Mouse (Mus musculus): ENCODE results near the gene Atp6v0d1. TPM values are rescaled to one million over a fixed set of nuclear protein-coding genes. Genes with fewer than 3 reads are reported as not detected.

Atp6v0d1 gene
- 81.3 and 99.4 TPM in 2 replicates for polyA plus RNA-seq (2012; rRNA removed)

DNA sequence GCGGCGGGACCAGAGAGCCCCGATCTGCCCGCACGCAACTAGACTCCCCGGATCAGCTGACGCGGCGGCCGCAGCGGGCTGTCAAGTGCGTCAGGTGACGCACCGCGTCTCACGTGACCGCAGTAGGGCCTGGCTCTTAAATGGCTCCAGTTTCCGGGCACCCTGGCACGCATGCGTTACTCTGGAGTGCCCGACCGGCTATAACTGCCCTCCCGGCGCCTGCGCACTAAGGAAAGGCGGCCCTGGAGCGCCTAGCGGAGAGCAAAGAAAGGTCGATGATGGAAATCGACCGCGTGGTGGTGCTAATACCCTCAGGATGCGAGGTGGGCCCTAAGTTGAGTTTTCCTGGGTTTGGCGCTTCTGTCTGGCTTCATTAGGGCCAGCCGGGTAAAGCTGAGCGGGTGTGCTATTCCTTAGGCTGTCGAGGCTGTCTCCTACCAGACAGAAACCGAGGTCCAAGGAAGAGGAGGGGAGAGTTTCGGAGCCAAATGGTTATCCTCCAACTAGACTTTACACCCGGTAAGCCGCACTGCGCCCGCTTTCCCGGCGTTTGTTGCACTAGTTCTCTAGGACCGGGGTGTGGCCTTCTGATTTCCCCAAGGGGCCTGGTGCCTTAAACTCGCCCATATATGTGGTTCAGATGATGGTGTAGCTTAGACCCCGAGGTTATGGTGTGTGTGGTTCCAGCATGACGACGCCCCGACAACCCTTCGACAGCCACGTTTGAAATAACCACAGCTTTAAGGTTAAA lies at the start of gene Atp6v0d1:
Gene Atp6v0d1 (minus strand): TSS at position 96 of the 751 bp plus-strand sequence.

DNA sequence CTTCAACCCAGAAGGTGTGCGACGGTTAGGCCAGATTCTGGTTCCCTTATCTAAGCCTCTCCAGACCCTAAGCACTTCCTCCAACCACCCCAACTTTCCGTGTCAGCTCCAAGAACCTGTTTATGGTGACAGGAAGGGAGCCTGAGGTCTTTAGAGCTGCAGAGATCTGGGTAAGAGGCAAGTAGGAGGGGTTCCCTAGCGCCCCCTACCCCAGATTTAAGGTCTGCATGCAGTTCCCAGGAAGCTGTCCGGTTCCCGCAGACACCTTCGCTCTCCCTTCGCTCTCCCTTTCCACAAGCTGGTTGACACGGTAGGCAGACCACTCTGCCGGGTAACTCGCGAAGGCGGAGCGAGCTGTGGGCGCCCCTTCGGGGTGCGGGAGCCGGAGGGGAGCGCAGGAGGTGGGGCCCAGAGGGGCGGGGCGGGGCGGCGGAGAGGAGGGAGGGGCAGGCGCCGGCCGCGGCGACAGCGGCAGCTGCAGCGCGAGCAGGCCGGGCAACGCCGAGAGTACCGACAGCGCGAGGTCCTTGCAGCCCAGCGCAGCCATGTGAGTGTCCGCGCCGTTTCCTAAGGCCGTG lies 39.0 kb upstream of the Atp6v0d1 start, which contains the start of gene Ripor1:
Gene Ripor1 (plus strand): TSS at position 452 of the 578 bp plus-strand sequence.

DNA sequence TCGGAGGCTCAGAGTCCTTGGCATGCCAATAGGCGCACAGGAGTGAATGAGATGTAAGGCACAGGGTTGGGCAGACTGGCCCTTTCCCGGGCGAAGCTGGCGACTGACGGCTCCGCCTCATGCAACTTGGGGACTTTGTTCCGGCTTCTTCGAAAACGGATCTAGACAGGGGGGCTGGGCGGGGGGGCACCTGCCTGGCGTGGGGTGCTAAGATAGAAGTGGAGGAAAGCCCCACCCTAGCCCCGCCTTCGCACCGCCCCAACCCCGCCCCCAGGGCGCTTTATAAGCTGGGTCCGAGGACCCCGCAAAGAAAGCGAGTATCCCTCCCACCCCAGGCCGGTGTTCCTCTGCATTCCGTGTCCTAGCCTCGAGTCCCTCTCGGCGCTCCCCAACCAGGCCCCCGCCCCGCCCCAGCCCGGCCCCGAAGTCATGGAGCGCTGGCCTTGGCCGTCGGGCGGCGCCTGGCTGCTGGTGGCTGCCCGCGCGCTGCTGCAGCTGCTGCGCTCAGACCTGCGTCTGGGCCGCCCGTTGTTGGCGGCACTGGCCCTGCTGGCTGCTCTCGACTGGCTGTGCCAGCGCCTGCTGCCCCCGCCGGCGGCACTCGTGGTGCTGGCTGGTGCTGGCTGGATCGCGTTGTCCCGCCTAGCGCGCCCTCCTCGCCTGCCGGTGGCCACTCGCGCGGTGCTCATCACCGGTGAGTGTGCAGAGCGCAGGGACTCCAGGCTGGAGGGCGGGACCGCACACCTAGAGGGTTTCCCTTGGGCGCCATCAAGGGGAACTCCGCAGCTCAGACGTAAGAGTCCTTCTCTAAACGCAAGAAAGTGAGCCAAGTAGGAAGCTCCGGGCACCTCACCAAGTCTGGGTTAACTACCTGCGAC lies 47.2 kb downstream of the Atp6v0d1 start, which contains the start of gene Hsd11b2:
Gene Hsd11b2 (plus strand): TSS at position 320 of the 878 bp plus-strand sequence.

DNA sequence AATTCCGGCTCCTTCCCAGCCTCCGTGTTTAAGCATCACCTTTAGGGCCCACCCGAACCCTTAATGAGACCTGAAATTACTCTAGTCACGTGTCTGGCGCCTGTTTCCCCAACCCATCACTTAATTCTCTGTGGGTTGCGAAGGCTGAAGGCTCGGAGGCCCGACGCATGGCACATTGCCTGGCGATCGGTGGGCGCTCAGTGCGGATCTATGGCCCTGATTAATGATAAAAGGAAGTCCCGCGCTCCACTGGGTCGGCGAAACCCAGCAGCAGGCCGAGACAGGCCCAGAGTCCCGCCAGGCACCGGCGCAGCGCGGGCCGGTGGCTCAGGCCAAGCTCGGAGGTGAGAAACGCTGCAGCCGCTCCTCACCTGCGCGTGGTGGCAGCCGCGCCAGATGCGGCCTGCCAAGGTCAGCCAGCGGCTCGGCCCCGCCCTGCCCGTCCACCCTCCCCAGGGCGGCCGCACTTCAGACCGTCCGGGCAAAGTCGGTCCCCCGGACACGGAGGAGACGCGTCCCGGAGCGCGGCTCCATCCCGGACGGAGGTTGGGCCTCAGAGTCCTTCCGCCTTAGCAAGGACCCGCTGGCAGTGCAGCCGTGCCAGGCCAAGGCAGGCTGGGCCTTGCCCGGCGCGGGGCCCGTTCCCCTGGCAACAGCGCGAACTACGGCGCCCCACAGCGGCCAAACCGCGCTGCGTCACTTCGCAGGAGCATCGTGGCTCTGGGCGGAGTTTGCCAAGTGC lies 69.2 kb downstream of the Atp6v0d1 start, which contains the start of gene Zdhhc1:
Gene Zdhhc1 (minus strand): TSS at position 464 of the 742 bp plus-strand sequence.

Other genes starting within 250 kb of the Atp6v0d1 start
- 1.9 and 3.0 TPM in 2 replicates for gene Lrrc29, start 239.8 kb downstream of the Atp6v0d1 start, polyA plus RNA-seq (2012; rRNA removed)
- 51.1 and 89.1 TPM in 2 replicates for gene Tmem208, start 239.7 kb downstream of the Atp6v0d1 start, polyA plus RNA-seq (2012; rRNA removed)
- gene Fhod1, start 218.1 kb downstream of the Atp6v0d1 start, polyA plus RNA-seq (2012; rRNA removed): 18.4 and 21.0 TPM in 2 replicates
- gene Slc9a5, start 217.2 kb downstream of the Atp6v0d1 start, polyA plus RNA-seq (2012; rRNA removed): 28.6 and 31.2 TPM in 2 replicates
- 3.6 and 3.9 TPM in 2 replicates for gene Plekhg4, start 192.8 kb downstream of the Atp6v0d1 start, polyA plus RNA-seq (2012; rRNA removed)
- not detected in 2 replicates for gene Kctd19, start 152.5 kb downstream of the Atp6v0d1 start, polyA plus RNA-seq (2012; rRNA removed)
- 2.1 and 4.3 TPM in 2 replicates for gene Lrrc36, start 152.5 kb downstream of the Atp6v0d1 start, polyA plus RNA-seq (2012; rRNA removed)
- 60.2 and 72.4 TPM in 2 replicates for gene Tppp3, start 94.5 kb downstream of the Atp6v0d1 start, polyA plus RNA-seq (2012; rRNA removed)
- gene Zdhhc1, start 69.1 kb downstream of the Atp6v0d1 start, polyA plus RNA-seq (2012; rRNA removed): 34.5 and 38.7 TPM in 2 replicates
- gene Hsd11b2, start 47.3 kb downstream of the Atp6v0d1 start, polyA plus RNA-seq (2012; rRNA removed): 19.6 and 32.8 TPM in 2 replicates
- 12.4 and 17.6 TPM in 2 replicates for gene Ripor1, start 39.2 kb upstream of the Atp6v0d1 start, polyA plus RNA-seq (2012; rRNA removed)
- gene Ctcf, start 70.5 kb upstream of the Atp6v0d1 start, polyA plus RNA-seq (2012; rRNA removed): 66.2 and 134 TPM in 2 replicates
- 0.31 and 0.57 TPM in 2 replicates for gene Agrp, start 71.3 kb upstream of the Atp6v0d1 start, polyA plus RNA-seq (2012; rRNA removed)
- 4.8 and 6.2 TPM in 2 replicates for gene Carmil2, start 120.2 kb upstream of the Atp6v0d1 start, polyA plus RNA-seq (2012; rRNA removed)
- gene Acd, start 135.1 kb upstream of the Atp6v0d1 start, polyA plus RNA-seq (2012; rRNA removed): 29.8 and 41.5 TPM in 2 replicates
- 18.5 and 21.5 TPM in 2 replicates for gene Pard6a, start 135.1 kb upstream of the Atp6v0d1 start, polyA plus RNA-seq (2012; rRNA removed)
- 0.07 and 0.22 TPM in 2 replicates for gene 4933405L10Rik, start 141.6 kb upstream of the Atp6v0d1 start, polyA plus RNA-seq (2012; rRNA removed)
- 44.8 and 45.6 TPM in 2 replicates for gene Enkd1, start 142.2 kb upstream of the Atp6v0d1 start, polyA plus RNA-seq (2012; rRNA removed)
- gene Gfod2, start 192.6 kb upstream of the Atp6v0d1 start, polyA plus RNA-seq (2012; rRNA removed): 23.5 and 50.7 TPM in 2 replicates

All from central nervous system, embryonic 11.5 days (tissue).